Mouse (Mus musculus) erythroblast, embryonic 14.5 days (primary cell): ENCODE measurements around the gene Bicc1. TPM values are rescaled to one million over a fixed set of nuclear protein-coding genes. Genes with fewer than 3 reads are reported as not detected.

Source experiments
- H3K27me3 ChIP-seq: 2 replicates; pipeline ENCODE4 v1.6.1; 2012; ENCODE audit warnings: inconsistent platforms; ENCODE audit not compliant: control insufficient read depth
- H3K36me3 ChIP-seq: 2 replicates; pipeline ENCODE4 v1.6.1; 2012; ENCODE audit warnings: mild to moderate bottlenecking, inconsistent platforms; ENCODE audit not compliant: control insufficient read depth
- H3K4me1 ChIP-seq: 2 replicates; pipeline ENCODE4 v1.6.1; 2012; ENCODE audit warnings: inconsistent platforms; ENCODE audit not compliant: control insufficient read depth
- H3K4me3 ChIP-seq: replicated peaks from 2 replicates; pipeline ENCODE3; 2012; ENCODE audit warnings: moderate library complexity, mild to moderate bottlenecking, inconsistent platforms
- H3K9me3 ChIP-seq: 2 replicates; pipeline ENCODE4 v1.6.1; 2012; ENCODE audit warnings: low read length, inconsistent platforms, mixed read lengths; ENCODE audit not compliant: control insufficient read depth
- GATA1 ChIP-seq: IDR thresholded peaks from 2 replicates; pipeline ENCODE4 v1.6.1; 2012; ENCODE audit warnings: low read length, inconsistent platforms, mixed read lengths
- TAL1 ChIP-seq: IDR thresholded peaks from 3 replicates; pipeline ENCODE4 v1.6.1; 2012; ENCODE audit warnings: low read length, inconsistent platforms, mixed read lengths
- polyA plus RNA-seq: library from polyadenylated mRNA; stranded (reverse); fragments of >175 nt; gene quantifications from 2 replicates; pipeline ENCODE4 v1.2.3, GENCODE M21; 2012

The Bicc1 gene
- polyA plus RNA-seq, 1 experiment: not detected

DNA sequence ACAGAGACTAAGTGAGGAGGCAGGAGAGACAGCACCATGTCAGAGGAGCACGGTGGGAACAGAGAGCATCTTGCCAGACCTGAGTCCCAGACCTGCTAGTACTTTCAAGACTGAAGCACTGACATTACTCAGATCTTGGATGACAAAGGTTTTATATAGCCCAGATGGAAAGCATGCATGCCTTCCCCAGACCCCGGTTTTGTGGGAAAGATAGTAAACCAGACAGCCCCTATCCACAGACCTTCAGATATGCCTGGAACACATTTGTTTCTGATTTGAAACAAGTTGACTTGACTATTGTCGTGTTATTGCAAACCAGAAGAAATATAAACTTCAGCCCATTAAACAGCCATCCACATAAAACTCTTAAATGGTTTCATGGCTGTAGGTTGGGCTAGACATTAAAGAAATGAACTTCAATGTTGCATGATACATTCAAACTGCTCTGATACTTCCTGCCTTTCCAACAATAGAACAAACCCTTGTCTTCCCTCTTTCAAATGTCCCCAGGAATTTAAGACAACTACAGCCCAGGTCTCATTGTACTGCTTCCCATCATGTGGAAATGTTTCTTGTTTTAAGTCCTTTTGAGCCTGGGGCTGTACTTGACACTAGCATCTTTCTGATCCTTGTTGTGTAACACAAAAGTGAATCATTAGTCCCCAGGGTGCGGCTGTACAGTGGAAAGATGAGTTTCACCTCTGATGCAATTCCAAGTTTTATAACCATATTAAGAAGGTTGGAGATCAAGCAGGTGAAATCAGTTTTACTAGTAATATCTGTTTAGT, 72.7 kb downstream of the Bicc1 start:
- TF ChIP-seq TAL1 (no peak), GATA1 (no peak)
- Histone ChIP-seq H3K27me3 (no peaks in the 10 kb centered on the region), H3K9me3 (peaks cover 6% of the 10 kb centered on the region; the same call in 1 of the 2 replicates), H3K36me3 (no peaks in the 10 kb centered on the region), H3K4me3 (no peak overlapping the region), H3K4me1 (no peaks in the 10 kb centered on the region)

DNA sequence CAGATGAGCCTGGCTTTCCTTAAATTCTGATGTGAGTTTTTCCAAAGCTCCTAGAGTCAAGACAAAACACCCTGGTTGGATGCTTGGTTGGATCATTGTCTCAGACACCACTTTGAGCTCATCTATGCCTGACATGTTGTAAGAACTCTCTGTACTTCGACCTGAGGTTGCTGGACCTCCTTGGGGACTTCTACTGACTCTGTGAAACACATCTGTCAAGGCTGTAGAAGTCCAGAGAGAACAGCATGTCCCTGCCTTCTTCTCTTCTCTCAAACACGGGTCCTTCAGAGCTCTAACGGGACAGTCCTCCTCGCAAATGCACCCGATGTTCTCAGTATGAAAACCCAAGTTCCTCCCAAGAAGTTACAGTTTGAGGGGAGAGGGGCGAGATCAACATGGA, 76.5 kb downstream of the Bicc1 start:
- Histone ChIP-seq H3K4me3 (no peak overlapping the region), H3K4me1 (no peaks in the 10 kb centered on the region), H3K27me3 (no peaks in the 10 kb centered on the region), H3K36me3 (no peaks in the 10 kb centered on the region), H3K9me3 (peaks cover 6% of the 10 kb centered on the region; the same call in 1 of the 2 replicates)
- TF ChIP-seq TAL1 (no peak), GATA1 (no peak)

DNA sequence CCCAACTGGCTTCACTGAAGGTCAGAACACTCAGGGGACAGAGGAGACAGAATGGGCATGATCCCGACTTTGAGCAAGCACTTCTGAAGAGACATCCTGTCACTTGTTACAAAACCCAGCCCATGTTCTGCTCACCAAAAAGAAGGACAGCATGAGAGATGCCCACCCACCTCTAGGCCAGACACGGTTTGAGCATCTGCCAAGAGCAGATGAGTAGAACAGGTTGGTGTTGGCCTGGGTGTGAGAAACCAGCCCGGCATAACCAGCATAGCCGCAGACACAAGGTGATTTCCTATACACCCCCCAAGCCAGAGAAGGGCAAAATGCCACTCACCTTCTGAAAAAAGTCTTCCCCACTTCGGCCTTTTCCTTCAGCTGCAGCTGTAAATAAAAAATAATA, 80.6 kb downstream of the Bicc1 start:
- no peaks in the 10 kb centered on the region for H3K27me3 ChIP-seq
- H3K4me3 ChIP-seq: no peak overlapping the region
- peaks cover 11% of the 10 kb centered on the region for H3K9me3 ChIP-seq
- H3K4me1 ChIP-seq: no peaks in the 10 kb centered on the region
- H3K36me3 ChIP-seq: no peaks in the 10 kb centered on the region
- TF ChIP-seq GATA1: no peak
- TF ChIP-seq TAL1: no peak

DNA sequence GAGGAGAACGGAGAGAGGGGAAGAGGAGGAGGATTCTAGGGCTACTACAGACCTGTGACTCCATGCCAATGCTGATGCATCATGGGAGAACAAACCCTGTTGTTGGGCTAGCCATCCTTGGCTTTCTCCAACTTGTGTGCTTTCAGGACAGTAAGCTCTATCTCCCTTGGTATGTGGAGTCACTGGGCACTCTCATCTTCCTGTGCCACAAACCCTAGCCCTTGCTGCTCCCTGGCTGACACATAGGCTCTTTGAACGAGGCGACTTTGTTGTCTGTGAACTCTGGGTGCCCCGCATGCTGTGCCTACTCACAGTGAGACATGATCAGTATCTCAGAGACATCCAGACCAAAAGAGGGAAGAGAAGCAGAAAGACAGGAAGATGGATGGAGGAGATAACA, 94.5 kb downstream of the Bicc1 start:
- TF ChIP-seq TAL1 (no peak), GATA1 (no peak)
- no peaks in the 10 kb centered on the region for H3K4me1 ChIP-seq
- no peaks in the 10 kb centered on the region for H3K36me3 ChIP-seq
- H3K4me3 ChIP-seq: no peak overlapping the region
- peaks cover 17% of the 10 kb centered on the region for H3K9me3 ChIP-seq
- H3K27me3 ChIP-seq: no peaks in the 10 kb centered on the region

DNA sequence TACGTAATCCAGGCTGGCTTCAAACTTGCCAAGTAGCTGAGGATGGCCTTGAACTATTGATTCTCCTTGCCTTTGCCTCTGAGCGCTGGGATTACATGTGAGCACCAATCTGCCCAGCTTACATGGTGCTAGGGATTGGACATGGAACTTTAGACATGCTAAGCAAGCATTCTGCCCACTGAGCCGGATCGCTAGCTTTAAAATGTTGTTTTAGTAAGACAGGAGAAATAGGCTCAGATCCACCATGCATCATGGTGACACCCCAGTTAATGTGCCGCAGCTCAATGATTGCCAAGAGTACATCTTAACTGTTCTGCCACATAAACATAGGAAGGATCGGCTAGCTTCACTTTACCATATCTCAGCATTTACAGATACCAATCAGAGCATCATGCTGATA, 94.9 kb downstream of the Bicc1 start:
- no peaks in the 10 kb centered on the region for H3K27me3 ChIP-seq
- TF ChIP-seq TAL1 (no peak), GATA1 (no peak)
- H3K4me1 ChIP-seq: no peaks in the 10 kb centered on the region
- H3K36me3 ChIP-seq: no peaks in the 10 kb centered on the region
- H3K9me3 ChIP-seq: peaks cover 17% of the 10 kb centered on the region
- no peak overlapping the region for H3K4me3 ChIP-seq

DNA sequence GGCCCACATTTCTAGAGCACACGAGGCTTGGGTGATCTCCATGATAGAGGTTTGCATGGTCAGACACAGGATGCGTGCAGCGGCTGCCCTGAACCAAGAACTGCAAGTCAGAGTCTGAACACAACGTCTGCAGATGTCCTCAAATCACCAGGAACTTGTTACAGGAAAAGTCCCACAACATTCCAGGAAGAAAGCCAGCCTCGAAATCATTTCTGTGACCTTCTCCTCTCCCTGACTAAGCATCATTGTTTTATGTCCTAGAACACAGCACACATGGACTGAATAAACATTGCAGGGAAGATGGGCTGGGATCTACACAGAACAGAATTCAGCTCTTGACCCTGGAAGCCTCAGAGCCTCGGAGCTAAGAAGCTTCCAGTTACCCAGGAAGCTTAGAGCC, 97.3 kb downstream of the Bicc1 start:
- Histone ChIP-seq H3K27me3 (no peaks in the 10 kb centered on the region), H3K9me3 (peaks cover 26% of the 10 kb centered on the region), H3K4me3 (no peak overlapping the region), H3K4me1 (no peaks in the 10 kb centered on the region), H3K36me3 (no peaks in the 10 kb centered on the region)
- TF ChIP-seq TAL1 (no peak), GATA1 (no peak)

DNA sequence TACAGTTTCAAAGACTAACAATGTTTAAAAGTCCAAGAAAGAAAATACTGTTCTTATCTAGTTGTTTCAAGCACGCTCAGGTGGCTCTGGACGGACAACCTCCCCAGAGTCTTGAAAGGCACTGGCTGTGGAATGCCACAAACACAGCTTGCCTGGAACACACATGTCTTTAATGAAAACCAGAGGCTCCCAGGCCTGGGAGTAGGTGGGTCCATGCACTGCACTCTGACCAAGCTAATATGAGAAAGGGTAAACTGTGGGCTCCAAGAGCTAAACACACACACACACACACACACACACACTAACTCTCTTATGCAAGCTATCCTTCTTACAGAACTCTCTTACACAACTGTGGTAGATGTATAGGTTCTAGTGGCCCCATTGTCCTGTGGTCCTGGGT, 99.2 kb downstream of the Bicc1 start:
- Histone ChIP-seq H3K36me3 (no peaks in the 10 kb centered on the region), H3K27me3 (no peaks in the 10 kb centered on the region), H3K4me1 (no peaks in the 10 kb centered on the region), H3K4me3 (no peak overlapping the region), H3K9me3 (peaks cover 34% of the 10 kb centered on the region)
- TF ChIP-seq TAL1: no peak

DNA sequence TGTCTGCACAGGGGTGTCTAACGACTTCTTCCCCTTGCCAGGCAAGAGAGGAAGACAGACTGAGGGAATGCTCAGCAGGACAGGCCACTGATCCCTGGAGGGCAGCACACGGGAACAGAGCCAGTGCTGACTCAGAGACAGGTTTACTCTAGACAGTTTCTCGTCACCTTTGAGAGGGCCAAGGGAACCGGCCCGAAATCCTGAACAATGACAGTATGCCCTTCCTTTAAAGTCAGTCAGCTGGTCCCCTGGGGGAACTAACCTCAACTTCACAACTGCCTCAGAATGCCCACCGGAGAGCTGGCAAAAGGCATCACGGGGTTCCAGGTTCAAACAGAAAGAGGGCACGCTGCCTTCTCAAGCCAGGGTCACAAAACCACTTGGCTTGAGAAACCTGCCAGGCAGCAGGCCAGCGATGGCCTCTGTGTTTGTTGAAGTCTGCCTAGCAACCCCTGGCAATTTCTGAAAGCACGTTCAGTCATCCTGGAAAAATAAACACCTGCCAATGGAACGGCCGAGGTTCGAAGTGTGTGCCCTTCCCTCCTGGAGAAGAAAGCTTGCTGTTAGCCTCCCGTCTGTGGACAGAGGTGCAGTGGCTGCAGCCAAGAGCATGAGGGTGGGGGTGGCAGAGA, 100.8 kb downstream of the Bicc1 start:
- Histone ChIP-seq H3K9me3 (peaks cover 37% of the 10 kb centered on the region), H3K4me3 (no peak overlapping the region), H3K36me3 (no peaks in the 10 kb centered on the region), H3K4me1 (no peaks in the 10 kb centered on the region), H3K27me3 (no peaks in the 10 kb centered on the region)
- TF ChIP-seq TAL1 (no peak), GATA1 (no peak)

DNA sequence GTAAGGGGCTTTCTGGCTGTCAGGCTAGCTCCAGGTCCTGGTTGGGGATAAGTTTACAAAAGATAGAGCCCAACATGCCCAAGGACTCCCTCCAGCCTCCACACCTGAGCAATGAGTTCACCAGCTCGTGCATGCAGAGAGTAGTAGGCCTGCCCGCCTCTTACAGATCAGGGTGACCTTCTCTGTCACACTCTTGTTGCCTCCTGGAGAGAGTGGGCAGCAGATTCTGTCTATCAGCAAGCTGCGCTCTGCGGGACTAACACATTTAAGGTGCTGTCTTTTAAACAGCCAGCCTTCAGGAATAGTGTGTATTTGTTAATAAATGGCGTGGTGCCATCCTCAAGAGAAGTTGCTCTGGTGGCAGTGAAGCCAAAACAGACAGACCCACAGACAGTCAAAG, 101.4 kb downstream of the Bicc1 start:
- H3K4me3 ChIP-seq: no peak overlapping the region
- no peaks in the 10 kb centered on the region for H3K4me1 ChIP-seq
- no peaks in the 10 kb centered on the region for H3K27me3 ChIP-seq
- TF ChIP-seq GATA1: no peak
- no peak for TF ChIP-seq TAL1
- no peaks in the 10 kb centered on the region for H3K36me3 ChIP-seq
- peaks cover 41% of the 10 kb centered on the region for H3K9me3 ChIP-seq

DNA sequence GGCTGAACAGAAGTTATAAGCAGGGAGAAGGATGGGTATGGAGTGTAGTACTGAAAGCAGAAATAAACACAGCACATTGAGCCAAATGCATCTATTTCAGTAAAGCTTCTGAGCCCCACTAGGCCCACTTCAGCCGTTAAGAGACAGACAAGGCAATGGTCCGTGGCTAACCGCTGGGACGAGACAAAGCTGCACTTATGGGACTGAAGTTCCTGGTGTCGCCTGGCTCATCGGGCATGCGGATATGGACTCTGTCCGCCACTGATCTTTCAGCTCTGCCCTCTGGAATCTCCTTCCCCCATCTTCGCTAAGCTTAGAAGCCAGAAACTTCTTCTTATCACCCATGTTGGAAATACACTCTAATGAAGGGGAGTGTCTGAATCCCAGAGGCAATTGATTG, 106.8 kb downstream of the Bicc1 start:
- Histone ChIP-seq H3K4me3 (no peak overlapping the region), H3K36me3 (no peaks in the 10 kb centered on the region), H3K4me1 (no peaks in the 10 kb centered on the region; the same call in 1 of the 2 replicates), H3K27me3 (no peaks in the 10 kb centered on the region), H3K9me3 (peaks cover 62% of the 10 kb centered on the region)
- TF ChIP-seq TAL1 (no peak), GATA1 (no peak)
